Mouse (Mus musculus) regulatory T cell (primary cell): ENCODE measurements around the gene Rps11.
"Not testable (repeated sequence)": the region's sequence is repeated elsewhere in the genome, so short reads cannot be mapped to it uniquely, and the experiment has no call there.

Experiments
- in situ Hi-C: fragments of 300-600 bp; cut with MboI, MseI; formaldehyde crosslinking; loops from one replicate; pipeline ENCODE4 v1.15.1; 2025; ENCODE audit warnings: high pct_unique_total_duplicates

Rps11 gene

DNA sequence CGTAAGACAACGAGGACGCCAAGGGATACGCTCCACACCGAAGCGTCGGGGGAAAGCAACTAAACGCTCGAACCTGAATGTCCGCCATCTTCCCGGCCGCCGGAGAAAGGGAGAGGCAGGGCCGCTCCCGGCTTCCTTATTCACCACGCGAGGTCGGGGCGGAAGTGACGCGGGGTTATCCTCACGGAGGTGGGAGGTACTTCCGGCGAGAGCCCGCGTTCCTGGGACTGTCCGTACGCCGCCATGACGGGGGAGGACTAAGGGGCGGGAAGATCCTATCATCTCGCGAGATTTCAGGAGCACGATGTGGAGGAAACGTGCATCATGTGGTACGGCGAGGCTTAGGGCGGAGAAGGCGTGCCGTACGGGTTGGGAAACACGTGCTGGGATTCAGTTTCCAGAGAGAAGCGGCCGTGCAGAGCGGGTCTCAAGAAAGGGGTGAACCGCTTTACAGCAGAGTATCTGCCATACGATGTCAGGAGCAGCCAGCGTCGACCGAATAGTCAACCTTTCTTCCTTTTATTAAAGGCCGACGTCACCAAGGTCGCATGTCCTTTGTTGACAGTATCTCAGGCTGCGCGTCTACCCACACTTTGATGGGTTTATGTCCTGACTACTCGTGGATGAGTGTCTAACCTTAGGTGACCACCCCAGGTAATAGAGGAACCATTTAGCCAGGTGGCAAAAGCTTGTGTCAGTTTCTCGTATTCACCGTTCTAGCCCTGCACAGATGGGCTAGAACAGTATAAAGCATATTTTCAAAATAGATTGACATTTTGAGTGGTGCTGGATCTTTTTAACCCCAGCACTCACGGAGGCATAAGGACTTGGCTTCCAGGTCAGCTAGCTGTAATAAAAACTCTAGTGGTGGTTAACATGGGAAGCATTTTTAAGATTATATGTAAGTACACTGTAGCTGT is at the start of gene Rps11:
Gene Rps11 (minus strand): TSS at position 216 of the 920 bp plus-strand sequence.
- in situ Hi-C loops, result loop anchor here (5.0 to 10.0 kb wide), 2 partner anchors 42 to 270 kb away; partner anchors contain the start of gene Pnkp

DNA sequence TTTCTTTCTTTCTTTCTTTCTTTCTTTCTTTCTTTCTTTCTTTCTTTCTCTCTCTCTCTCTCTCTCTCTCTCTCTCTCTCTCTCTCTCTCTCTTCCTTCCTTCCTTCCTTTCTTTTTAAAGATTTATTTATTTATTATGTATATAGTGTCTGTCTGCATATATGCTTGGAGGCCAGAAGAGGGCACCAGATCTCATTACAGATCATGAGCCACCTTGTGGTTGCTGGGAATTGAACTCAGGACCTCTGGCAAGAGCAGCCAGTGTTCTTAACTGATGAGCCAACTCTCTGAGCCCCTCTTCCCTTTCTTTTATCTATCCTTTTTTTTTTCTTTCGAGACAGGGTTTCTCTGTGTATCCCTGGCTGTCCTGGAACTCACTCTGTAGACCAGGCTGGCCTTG is 49.5 kb upstream of the Rps11 start:
- in situ Hi-C loops, result not testable (repeated sequence)

DNA sequence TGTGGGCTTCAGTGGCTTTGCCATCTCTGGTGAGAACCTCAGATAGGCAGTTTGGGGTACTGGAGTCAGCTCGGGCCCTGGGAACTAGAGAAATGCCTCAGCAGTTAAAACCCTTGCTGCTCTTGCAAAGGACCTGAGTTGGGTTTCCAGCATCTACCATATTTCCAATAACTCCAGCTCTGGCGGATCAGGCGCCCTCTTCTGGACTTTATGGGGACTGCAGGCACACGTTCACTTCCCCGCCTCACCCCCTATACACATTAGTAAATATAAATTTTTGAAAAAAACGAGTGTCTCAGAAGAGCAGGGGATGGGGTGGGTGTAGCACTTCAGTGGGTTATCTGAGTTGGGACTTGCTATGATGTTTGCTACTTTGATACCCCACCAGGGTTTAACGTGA is 48.7 kb upstream of the Rps11 start:
- in situ Hi-C loops, result no loop called here

DNA sequence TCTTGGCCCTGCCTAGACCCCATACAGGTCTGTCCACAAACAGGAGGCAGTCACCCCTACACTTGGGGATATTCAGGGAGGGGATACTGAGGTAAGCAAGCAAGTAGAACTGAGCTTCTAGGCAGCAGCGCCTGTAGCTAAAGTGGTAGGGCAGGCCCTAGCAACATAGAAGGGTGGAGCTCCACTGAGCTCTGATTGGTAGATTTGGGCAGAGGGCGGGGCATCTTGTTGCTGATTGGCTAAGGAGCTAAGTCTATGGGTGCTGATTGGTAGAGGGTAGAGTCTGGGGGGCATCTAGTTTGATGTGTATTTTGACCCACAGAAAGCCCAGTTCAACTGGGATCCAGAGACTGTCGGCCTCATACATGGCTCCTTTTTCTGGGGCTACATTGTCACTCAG is 45.3 kb upstream of the Rps11 start:
- in situ Hi-C loops, result no loop called here

DNA sequence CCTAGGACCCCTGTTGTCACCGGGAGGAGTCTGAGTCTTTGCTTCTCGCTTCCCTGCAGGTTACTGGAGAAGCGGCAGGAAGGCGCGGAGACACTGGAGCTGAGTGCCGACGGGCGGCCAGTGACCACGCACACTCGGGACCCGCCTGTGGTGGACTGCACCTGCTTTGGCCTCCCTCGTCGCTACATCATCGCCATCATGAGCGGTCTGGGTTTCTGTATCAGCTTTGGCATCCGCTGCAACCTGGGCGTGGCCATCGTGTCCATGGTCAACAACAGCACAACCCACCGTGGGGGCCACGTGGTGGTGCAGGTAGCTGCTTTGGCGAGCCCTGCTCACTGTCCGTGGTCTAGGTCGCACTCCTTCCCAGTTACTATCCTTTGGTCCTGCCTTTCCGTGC is 44.4 kb upstream of the Rps11 start:
- in situ Hi-C loops, result no loop called here

DNA sequence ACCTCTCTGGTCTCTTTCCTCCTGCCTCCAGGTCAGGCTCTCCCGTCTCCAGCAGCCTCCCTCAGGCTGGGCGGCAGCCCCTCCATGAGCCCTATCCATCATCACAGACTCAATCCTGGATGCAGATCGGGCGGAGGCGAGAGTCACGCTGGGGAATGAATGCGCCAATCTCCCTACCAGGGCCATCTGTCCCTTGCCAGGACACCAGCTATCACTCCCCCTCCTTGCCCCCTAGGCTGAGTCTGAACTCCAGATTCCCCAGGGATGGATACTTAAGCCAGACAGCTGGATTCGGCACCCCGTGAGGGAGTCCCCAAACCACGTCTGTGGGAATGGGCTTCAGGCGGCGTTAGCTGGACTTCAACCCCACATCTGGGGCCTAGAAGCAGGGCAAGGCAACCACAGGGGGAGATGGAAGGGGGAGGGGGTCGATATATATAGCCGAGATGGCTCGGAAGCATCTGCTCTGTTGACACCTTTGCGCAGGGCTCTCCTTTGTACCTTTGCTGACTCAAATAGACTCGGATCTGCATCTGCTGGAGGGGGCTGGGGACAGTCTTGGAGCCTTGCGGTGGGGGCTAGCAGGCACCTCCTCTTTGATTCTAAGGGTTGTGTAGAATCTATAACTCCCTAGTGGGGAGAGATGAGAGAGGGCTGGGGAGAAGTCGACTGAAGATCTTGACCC is 43.7 kb upstream of the Rps11 start:
- in situ Hi-C loops, result no loop called here

DNA sequence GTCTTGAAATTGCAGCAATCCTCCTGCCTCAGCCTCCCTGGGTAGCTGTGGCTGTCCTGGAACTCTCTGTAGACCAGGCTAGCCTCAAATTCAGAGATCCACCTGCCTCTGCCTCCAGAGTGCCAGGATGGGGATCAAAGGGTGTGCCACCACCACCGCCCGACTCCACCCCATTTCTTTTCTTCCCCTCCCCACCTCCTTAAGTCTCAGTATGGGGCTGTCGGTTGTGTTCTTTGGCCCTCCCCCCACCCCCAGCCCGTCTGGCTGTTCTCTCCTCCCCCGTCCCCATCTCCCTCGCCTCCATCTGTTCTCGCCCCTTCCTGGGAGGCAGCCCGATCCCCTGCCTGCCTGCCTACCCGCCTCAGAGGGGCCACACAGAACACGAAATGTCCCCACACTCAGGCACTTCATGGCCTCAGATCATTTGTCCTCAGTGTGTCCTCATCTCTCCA is 42.7 kb upstream of the Rps11 start:
- in situ Hi-C loops, result no loop called here

DNA sequence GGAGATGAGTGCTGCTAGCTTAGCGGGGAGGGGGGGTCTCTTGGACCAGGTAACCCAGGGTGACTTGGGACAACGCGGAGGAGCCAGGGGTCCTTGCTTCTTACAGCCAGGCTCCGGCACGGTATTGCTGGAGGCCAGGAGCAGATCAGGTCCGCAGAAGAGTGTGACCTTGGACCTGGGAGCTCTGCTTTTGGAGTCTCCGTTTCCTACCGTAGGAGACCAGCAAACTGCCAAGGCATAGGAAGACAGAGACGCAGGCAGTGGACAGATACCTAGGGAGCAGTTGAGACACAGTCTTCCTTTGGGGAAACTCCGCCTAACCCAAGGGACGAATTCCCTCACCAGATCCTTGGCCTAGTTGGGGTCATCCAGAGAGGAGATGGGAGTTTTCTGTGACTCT is 41.5 kb upstream of the Rps11 start:
- in situ Hi-C loops, result no loop called here

DNA sequence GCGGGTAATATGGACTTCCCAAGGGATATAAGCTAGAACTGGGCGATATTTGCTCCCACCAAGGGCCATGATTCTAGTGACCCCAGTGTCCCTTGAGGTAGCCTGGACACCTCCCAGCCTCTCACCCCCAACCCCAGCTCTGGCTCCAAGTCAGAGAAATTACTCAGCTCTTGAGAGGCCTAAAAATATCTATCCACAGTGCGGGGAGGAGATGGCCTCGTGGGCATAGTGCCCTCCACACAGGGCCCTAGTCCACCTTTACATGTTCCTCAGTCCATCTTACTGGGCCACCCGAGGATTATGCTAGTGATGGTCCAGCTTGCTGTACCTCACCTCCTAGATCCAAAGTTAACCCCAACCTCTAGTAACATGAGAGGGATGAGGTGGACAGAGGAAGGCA is 40.6 kb upstream of the Rps11 start:
- in situ Hi-C loops, result no loop called here

DNA sequence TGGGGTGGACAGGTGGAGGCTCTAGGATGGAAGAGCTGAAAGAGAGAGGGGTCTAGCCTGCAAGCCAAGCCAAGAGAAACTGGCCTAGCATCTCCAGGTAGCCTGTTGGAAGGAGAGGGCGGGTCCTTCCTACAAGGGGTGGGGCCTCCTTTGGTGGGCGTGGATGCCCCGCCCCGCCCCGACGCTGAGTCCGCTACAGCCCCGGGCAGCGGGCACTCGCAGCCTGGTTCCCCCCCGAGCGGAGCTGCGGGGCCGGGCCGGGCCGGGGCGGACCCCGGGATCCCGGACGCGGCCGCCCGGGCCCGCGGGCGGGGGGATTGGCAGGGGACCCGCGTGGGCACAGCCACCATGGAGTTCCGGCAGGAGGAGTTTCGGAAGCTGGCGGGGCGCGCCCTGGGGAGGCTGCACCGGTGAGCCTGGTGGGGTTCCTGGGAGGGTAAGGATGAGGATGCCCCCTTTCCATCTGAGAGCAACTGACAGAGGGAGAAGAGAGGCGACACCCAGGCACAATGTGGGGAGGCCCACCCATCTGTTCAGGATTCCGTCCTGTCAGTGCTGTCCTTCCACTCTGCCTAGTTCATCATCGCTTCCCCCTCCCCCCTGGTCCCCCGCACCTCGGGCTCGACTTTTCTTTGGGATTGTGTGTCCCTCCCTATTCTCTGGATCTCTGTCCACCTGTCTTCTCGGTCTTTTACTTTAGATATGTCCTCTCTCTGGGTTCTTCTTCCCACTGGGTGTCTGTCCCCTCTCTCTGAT is 39.7 kb upstream of the Rps11 start, which contains the start of gene Slc17a7:
Gene Slc17a7 (plus strand): TSS at position 215 of the 756 bp plus-strand sequence.
- in situ Hi-C loops, result no loop called here

DNA sequence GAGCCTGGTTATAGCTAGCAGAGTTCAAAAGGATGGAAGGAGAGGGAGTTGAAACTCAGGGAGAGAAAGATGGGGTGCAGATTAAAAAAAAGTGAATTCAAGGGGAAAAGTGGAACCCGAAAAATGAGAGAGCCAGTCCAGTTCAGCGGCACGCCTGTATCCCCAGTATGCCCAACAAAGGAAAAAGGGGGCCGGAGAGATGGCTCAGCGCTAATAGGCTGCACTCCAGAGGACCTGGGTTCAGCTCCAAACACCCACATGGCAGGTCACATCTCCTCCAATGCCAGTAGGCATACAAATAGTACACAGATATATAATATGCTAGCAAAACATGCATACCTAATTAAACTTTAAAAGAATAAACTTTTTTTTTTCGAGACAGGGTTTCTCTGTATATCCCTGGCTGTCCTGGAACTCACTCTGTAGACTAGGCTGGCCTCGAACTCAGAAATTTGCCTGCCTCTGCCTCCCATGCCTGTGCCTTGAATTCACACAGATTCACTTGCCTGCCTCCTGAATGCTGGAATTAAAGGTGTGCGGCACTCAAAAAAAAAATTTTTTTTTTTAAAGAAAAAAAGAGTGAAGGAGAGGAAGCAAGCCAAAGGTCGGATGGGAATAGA is 38.9 kb upstream of the Rps11 start:
- in situ Hi-C loops, result no loop called here

DNA sequence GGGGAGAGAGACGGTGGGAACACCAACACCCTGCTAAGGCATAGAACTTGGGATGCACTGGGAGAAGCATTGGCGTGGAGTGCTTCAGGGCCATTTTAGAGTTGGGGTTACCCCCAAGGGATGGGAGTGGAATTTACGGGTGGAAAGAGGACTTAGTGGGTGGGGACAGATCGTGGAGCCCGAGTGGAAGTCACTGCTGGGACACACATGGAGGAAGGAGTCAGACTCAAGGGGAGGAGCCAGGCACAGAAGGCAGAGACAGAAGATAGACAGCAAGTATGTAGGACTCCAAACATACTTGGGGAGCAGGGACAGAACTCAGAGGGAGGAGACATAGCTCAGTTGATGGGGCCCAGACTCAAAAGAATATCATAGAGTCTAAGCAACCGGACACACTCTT is 38.3 kb upstream of the Rps11 start:
- in situ Hi-C loops, result no loop called here

DNA sequence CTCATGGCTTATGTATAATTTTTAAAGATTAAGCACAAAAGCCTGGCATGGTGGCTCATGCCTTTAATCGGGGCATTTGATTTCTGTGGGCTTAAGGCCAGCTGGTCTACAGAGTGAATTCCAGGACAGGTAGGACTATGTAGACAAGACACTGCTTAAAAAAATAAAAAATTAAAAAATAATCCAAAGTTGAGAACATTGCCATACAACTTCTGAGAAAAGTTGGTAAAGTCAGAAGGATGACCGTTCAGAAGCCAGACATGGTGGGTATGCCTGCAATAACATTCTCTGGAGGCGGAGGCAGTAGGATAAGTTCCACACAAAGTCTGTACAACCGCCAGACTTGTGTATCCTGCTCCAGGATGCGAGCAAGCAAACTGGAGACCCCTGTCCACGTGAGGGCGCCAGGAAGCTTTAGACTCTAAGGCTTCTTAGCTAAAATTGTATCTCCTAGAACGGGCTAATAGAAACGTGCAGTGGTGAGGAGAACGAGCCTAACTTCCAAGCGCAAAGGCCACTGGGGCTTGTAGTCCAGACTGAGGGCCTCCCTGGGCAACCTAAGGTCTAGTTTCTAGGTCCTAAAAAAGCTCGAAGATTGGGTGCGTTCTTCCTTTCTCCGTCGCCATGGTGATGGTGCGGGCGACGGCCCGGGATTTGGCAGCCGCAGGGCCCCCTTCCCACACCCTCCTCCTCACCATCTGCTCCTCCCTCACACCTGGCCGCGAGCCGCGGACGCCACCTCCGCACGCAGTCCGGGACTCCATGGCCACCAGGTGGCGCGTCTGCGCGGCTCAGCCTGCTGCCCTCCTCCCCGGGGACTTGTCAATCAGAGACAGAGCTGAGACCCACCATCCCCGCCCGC is 37.6 kb upstream of the Rps11 start:
- in situ Hi-C loops, result no loop called here

DNA sequence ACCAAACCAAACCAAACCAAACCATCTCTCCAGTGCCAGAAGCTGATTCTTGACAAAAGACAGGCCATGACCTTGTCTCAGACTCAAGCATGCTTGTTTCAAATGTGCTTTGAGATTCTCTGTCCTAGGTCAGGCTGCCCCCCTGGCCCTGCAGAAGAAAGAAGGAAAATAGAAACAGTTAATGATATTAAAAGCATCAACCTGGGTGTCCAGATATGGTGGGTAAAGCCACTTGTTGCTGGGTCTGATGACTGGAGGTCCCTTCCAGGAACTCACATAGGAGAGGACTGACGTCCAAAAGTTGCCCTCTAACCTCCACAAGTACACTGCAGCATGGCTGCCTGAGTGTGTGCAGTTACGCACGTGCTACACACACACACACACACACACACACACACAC is 36.6 kb upstream of the Rps11 start:
- in situ Hi-C loops, result no loop called here

DNA sequence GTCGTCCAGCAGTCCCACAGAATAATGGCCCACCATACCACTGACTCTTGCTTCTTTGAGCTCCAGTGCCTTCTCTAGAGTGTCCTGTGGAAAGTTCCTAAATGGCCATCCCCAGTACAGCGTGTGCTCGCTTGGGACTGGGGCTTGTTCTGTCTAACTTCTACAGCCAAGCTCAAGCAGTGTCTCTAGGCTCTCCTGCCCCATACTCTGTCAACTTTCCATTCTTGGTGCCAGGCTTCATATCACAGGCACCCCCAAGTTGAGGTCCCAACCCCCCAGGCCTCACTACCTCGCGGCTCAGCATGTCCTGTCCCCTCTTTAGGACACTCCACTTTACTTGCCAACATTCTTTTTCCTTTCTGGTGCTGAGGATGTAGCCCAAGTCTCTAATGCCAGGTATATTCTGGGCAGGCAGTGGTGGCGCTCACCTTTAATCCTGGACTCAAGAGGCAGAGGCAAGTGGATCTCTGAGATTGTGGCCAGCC is 36.1 kb upstream of the Rps11 start:
- in situ Hi-C loops, result no loop called here

DNA sequence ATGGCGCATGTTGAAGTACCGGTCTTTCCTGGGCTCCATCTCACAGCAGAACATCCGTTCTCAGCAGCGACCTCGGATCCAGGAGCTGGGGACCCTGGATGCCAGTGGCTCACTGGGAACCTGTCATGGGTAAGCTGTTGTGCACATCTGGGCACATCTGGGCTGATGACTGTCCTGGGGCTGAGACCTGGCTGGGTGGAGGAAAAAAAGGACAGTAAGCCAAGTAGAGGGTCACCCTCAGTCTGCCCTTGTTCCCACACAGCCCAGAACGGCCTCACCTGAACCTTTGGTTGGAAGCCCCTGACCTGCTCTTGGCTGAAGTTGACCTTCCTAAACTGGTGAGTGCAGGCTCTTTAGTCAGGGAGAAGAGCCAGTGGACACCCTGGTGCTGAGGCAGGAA is 34.8 kb upstream of the Rps11 start:
- in situ Hi-C loops, result no loop called here

DNA sequence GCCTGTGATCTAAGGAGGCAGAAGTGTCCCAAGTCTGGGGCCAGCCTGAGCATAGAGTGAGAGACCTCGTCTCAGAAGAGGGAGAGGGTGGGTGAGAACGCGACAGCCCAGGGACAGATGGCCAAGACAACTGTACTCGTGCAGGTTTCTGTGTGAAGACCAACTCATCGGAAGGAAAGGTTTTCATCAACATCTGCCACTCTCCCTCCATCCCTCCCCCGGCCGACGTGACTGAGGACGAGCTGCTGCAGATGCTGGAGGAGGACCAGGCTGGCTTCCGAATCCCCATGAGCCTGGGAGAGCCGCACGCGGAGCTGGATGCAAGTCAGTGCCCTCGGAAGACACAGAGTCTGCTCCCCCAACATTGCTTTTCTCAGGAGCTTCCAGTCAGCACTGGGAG is 33.2 kb upstream of the Rps11 start:
- in situ Hi-C loops, result no loop called here

DNA sequence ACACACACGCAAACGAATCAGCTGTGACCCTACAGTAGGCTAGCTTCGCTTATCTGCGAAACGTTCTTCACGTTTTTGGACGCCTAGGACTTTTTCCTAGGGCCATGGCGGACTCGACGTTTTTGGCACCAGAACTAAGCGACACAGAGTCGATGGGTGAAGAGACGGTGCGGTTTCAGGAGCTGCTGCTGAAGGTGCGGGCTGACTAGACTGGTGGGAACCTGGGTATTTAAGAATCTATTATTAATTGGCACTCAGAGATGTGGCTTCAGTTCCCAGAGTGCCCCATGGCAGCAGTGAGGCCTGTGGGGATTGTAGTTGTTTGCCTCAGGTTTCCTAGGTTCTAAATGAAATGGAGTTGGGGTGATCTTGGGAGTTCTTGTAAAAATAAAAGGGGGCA is 32.0 kb upstream of the Rps11 start:
- in situ Hi-C loops, result no loop called here

DNA sequence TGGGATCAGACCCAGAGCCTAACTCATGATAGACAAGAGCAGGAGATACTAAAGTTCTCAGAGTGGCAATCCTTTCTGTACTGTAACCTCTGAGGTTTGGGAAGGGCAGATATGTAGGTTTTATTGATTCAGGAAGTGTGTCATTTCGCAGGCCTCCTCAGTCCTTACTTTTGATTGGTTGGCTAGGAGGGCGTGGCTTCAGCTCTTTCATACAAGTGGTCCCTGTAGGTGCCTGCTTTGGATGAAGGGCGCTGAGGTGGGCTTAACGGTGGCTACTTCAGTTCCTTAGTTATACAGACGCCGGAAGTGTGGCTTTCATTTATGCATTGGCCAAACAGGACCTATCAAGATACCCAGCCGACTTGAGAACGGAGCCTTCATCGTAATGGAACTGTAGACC is 31.4 kb upstream of the Rps11 start:
- in situ Hi-C loops, result no loop called here

DNA sequence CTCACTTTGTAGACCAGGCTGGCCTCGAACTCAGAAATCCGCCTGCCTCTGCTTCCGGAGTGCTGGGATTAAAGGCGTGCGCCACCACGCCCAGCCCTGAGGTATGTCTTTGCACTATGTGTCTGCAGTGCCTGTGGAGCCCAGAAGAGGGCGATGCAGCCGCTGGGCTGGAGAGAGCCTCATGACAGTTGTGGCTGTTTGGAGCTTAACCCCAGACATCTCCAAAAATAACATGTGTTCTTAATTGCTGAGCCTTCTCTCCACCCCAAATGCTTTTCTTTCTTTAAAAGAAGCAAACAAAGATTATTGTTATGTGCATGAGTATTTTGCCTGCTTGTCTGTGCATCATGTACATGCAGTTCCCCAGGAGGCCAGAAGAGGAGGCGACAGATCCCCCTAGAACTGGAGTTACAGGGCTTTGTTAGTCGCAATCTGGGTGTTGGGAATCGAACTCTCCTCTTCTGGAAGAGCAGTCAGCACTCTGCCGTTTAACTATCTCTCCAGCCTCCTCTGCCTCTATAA is 30.8 kb upstream of the Rps11 start:
- in situ Hi-C loops, result no loop called here
